Mouse (Mus musculus) ZHBTc4 (cell line): Measurements from ENCODE around the gene Jchain.
A peak's percentile ranks its signal among the peaks of the same experiment; 100 is the strongest.
"Not testable (repeated sequence)": the region's sequence is repeated elsewhere in the genome, so short reads cannot be mapped to it uniquely, and the experiment has no call there.

Experiments used
- DNase-seq: peaks from one replicate; pipeline ENCODE4 v3.0.0-alpha.2; 2011; ENCODE audit warnings: low read depth, low spot score

Gene Jchain

GRCm38 (mm10) chr5:88527657-88528056, at the start of gene Jchain:
Gene Jchain, minus strand, starts transcription at chr5:88527891.
- DNase-seq, result no peak

- DNase-seq, result peak; percentile 41
These were observed 48.0 kb upstream of the Jchain start for GRCm38 (mm10) chr5:88575506-88576338.

DNA sequence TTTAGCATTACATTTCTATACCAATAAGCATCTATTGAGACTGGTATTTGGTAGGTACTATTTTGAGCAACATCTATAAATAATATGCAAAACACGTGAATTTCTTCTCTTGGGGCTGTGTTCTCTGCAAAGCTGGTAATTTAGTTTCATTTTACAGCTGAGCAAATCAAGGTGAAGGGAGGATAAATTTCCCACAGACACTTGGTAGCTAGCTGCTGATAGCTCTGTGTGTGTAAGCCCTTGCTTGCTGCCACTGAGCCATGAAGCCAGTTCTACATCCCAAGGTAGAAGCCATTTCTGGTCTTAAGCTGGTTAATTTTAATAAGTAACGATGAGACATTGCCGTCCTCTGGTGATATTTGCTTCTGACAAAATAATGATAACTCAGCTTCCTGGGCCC, 47.1 kb upstream of the Jchain start:
- no peak for DNase-seq

- no peak for DNase-seq
These were observed 41.9 kb upstream of the Jchain start for GRCm38 (mm10) chr5:88569541-88569940.

DNA sequence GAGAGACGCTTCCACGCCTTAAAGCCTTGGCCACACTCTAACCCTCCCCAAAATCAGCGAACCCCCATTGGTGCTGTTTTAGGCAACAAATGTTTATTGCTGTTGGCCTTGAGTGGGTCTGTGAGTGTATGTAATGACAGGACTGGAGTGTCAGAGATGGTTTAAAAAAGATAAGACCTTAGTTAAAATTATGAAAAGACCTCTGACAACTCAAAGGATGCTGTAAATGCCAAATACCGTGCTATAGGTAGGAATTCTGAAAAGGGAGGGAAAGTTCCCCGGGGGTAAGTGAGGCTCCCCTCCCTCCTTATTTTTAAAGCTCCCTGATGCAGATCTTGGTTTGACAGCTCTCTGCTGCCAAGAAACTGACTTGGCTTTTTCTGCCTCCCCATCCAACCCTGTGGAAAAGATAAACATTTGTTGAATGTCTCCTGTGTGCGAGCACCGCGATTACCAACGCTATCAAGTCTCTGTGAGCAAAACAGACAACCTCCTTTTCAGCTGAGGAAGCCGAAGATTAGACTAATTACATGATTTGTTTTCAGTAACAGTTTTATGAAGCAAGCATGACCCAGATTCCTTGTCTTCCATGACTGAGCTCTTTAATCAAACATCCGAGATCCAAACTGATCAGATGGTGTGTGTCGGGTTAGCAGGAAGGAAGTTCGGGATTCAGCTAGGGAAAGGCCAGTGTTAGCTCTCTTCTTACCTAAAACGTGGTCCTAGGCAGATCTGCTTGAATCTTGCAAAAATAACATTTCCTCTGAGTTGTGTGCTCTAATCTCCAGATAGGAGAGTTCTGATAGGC, 38.5 kb upstream of the Jchain start:
- DNase-seq, result no peak

DNA sequence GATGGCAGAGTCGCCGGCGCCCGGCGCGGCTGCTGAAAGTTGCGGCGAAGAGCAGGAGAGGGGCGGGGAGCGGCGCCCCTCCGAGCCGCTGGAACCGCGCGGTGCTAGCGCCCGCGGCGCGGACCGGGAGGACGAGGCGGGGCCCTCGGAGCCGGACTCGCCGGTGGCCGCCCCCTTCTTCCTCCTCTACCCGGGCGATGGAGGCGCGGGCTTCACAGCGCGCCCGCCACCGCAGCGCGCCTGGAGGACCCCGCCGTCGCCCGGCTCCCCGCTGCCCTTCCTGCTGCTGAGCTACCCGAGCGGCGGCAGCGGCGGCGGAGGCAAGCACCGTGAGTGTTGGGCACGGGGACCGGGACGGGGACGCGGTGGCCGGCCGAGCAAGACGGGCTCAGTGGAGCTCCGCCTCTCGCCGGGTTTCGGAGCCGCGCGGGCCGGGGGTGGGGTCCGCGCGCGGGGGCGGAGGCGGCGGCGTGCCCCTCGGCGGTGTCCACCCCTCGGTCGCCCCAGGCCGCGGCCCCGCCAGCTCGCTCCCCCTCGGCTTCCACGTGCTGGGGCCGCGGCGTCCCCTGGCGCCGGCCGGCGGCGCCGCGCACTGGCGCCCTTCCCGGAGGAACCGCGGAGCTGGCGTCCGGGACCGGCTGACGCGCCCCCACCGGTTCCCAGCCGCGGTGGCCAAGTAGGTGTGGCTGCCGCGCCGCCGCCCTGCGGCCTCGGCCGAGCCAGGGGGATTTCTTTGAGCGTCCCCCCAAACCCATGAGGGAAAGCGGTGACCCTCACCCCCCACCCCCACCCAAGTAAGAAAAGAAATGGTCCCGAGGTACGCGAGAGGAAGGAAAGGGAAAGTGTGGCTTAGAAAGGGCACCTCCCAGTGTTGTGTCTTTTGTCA, 37.7 kb upstream of the Jchain start:
- peak; percentile 57 for DNase-seq

DNA sequence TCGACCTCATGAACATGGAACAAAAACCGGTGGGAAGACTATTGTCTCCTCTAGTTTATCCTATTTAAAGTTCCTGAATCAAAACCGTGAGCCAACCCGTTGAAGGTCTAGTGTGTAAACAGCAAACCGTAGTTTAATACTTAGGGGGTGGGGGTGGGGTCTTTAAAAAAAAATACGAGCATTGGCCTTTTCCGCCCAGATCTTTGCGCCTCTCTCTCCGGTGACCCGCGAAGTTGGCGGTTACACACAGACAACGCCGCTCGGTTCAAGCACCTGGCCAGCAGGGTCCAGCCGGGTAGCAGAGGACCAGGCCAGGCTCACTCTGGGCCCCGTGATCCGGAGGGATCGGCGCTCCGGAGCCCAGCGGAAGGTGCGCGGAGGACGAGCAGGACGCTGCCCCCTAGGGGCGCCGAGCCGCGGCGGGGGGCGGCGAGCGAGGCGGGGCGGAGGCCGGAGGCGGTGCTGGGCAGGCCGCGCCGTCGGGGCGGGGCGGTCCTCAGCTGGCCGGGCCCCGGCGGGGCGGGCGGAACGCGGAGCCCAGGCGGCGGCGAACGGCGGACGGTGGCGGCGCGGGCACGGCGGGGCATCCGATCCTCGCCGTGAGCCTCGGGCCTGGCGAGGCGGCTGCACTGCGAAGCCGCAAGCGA, 36.9 kb upstream of the Jchain start, which contains the start of gene Rufy3:
Gene Rufy3 (plus strand): TSS at position 540 of the 647 bp plus-strand sequence.
- DNase-seq, result peak; percentile 64

- no peak for DNase-seq
These were observed 35.4 kb upstream of the Jchain start for GRCm38 (mm10) chr5:88562863-88563780.

DNA sequence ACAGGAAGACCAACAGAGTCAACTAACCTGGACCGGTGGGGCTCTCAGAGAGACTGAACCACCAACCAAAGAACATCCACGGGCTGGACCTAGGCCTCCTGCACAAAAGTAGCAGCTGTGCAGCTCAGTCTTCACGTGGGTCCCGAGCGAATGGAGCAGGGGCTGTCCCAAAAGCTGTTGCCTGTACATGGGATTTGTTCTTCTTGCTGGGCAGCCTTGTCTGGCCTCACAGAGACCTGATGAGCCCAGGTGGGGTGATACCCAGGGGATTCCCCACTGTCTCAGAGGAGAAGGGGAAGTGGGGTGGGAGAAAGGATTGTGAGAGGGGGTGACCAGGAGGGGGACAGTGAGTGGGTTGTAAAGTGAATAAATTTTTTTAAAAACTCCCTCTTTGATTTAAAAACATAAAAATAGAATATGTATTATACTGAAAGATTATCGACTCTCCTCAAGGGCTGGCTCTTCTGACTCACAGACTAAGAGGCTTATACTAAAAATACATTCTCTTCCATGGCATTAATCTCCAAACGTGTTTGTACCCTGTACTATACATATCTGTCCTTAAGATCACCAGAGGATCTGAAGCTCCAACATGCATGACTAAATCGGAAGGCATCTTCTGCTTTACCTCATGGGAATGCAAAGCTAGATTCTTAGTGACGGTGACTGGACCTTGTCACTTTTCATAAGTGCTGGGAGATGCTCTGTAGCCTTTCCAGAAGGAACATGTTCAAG, 33.6 kb upstream of the Jchain start:
- no peak for DNase-seq

DNA sequence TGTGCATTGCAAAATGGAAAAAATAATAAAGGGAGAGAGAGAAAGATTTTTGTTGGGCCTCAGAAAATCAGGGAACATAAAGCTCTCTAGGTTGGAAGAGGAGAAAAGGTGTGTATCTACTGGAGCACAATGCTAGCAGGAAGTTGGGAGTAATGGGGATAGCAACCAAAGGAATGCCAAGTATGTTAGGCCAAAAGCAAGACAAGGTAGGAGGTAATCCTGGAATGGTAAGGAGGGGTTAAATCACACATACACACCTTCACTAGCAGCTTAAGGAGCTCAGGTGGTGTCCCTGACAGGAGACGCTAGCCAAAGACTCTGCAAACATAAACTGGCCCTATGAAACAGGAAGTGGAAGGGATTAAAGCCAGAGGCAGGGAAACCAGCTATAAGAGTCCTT, 31.3 kb upstream of the Jchain start:
- DNase-seq, result peak; percentile 56

DNA sequence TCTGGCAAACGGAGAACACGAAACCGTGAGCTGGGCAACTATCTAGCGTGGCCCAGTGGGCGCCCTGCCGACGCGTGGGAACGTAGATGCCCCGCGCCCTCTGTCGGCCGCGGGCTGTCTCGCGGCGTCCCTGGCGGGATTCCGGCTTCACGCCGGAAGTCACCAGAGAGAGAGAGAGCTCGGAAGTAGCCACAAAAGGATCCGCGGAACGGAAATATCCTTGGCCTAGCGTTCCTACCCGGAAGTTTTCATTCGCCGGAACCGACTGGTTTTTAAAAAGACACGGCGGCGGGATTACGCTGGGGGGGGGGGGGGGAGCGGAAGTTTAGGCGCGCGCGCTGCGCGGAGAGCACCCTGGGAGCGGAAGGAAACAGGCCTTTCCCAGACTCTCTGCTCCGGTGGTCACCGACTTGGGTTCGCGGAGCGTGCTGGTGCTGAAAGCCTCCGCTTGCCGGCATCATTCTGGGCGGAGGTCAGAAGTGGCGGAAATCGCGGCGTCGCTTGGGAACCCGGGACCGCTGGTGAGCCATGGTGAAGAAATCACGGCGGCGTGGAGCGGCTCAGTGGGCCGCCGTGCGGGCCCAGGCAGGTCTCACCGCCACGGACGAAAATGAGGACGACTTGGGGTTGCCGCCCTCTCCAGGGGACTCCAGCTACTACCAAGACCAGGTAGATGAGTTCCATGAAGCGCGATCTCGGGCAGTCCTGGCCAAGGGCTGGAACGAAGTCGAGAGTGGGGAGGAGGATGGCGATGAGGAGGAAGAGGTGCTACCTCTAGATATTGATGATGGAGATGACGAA, 26.6 kb upstream of the Jchain start, which contains the start of gene Utp3:
Gene Utp3 (plus strand): TSS at position 377 of the 801 bp plus-strand sequence.
- DNase-seq, result peak; percentile 99

DNA sequence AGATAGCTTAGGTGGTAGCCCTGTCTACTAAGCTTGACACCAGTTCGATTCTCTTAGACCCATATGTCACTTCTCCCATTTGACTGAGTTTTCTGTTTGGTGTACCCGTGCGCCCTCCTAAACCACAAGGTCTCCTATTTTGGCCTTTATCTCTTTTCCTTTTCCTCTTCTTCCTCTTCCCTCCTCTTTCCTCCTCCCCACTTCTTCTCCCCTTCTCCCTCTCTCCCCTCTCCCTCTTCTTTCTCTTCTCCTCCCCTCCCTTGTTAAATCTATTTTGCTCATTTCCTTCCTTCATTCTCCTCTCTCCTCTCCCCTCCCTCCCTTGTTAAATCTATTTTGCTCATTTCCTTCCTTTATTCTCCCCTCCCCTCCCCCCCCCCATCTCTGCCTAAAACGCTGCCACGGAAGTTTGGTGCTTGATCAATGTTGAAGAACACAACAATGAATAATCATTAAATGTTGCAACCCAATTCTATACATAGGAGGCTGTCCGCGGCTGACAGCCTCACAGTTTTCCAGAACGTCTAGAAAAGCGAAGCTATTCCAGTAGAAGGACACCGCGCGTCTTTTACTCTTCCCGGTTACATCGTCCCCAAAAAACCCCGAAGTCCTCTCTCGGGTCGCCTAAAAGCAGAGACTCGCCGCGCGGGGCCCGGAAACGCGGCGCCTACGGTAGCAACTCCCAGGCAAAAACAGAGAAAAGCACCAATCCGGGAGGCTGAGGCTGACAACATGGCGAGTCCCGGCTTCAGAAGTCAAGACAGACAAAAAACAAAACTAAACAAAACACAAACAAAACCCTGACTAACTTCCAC, 25.8 kb upstream of the Jchain start:
- no peak for DNase-seq

DNA sequence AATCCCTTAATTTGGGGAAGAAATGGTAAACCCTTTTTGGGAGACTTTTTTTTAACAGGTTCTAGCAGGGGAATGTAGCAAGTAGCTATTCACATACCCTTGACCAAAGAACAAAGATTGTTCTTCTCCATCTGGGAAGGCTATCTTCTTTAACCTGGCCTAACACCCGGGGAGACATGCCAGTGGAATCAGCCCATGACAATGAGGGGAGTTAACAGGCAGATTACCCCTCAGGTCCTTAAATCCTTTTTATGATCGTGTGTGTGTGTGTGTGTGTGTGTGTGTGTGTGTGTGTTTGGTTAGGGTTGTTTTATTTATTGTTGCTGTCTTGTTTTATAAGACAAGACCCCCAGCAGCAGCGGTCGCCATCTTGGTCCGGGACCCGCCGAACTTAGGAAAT, 17.8 kb upstream of the Jchain start:
- peak; percentile 56 for DNase-seq

- not testable (repeated sequence) for DNase-seq
These were observed 16.7 kb upstream of the Jchain start for GRCm38 (mm10) chr5:88544411-88544810.

DNA sequence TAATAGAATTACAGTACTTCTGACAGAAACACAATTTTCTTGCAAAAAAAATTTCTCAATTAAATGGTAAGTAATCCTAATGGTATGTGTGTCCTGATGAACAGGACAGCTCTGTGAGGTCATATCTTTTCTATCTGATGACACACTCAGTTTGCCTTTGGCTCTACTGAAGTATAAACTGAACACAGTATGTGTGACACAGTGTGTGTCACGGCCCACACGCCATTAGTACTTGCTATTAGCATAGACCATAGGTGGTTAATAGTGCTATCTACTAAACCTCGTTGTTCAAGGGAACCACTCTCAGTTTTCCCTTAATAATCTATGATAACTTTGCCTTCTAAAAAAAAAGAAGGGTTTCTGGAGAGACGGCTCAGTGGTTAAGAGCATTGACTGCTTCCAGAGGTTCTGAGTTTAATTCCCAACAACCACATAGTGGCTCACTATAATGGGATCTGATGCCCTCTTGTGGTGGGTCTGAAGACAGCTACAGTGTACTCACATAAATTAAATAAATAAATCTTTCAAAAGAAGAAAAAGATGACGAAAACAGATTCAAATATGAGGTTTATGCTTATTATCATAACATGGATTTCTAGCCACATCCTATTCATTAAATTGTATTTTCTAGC, 15.1 kb upstream of the Jchain start:
- peak; percentile 73 for DNase-seq

GRCm38 (mm10) chr5:88540845-88541244, 13.2 kb upstream of the Jchain start:
- no peak for DNase-seq

DNA sequence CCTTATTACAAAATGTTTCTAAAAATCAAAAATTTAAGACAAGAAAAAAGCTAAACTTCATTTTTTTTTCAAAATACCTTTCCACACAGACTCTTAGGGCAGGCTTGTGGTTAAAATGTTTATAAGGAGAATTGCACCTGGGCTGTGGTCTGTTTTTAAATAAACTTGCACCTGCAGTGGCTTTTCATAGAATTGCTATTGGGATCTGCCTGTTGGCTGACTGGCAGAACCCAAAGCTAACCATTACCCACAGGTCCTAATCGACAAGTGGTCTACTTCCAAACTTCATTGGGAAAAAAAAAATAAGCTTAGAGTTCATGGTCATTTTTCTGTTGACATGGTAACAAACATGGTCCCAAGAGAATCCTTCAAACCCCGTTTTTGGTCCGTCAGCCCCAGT, 7.0 kb upstream of the Jchain start:
- DNase-seq, result no peak
